Mouse (Mus musculus) lung, embryonic 16.5 days (tissue): ENCODE data around the gene Kcnmb3. TPM values are rescaled to one million over a fixed set of nuclear protein-coding genes. Genes with fewer than 3 reads are reported as not detected.

Experiments
- ATAC-seq: fragments of 200-750 bp; cut with Nextera tagmentation; 2 replicates; pipeline ENCODE4 v1.8.0; 2017; ENCODE audit warnings: low read depth, mild to moderate bottlenecking, moderate library complexity
- H3K27ac ChIP-seq: fragments of 300-500 bp; sonication (generic); 2 replicates; pipeline ENCODE4 v1.5.1; 2014; ENCODE audit warnings: mild to moderate bottlenecking, control low read depth, low read length
- H3K27me3 ChIP-seq: fragments of 300-500 bp; sonication (generic); 2 replicates; pipeline ENCODE4 v1.6.1; 2014; ENCODE audit warnings: low read depth, low read length, mixed read lengths; ENCODE audit not compliant: control insufficient read depth, insufficient read depth
- H3K36me3 ChIP-seq: fragments of 300-500 bp; sonication (generic); 2 replicates; pipeline ENCODE4 v1.6.1; 2014; ENCODE audit warnings: low read length; ENCODE audit not compliant: control insufficient read depth, insufficient read depth
- H3K4me1 ChIP-seq: fragments of 300-500 bp; sonication (generic); replicated peaks from 2 replicates; pipeline ENCODE4 v1.6.1; 2014; ENCODE audit warnings: low read length, mixed read lengths; ENCODE audit not compliant: control insufficient read depth, insufficient read depth
- H3K4me2 ChIP-seq: fragments of 300-500 bp; sonication (generic); 2 replicates; pipeline ENCODE4 v1.6.1; 2014; ENCODE audit warnings: low read depth, low read length, control low read depth
- H3K4me3 ChIP-seq: fragments of 300-500 bp; sonication (generic); 2 replicates; pipeline ENCODE4 v1.5.1; 2014; ENCODE audit warnings: mild to moderate bottlenecking, low read length, control low read depth
- H3K9ac ChIP-seq: fragments of 300-500 bp; sonication (generic); 2 replicates; pipeline ENCODE4 v1.6.1; 2014; ENCODE audit warnings: low read length, control low read depth
- H3K9me3 ChIP-seq: fragments of 300-500 bp; sonication (generic); 2 replicates; pipeline ENCODE4 v1.6.1; 2016; ENCODE audit warnings: low read length; ENCODE audit not compliant: control insufficient read depth
- WGBS: fragments of 180-500 bp; shearing (Covaris S2); extraction: QIAGEN DNeasy Blood & Tissue Kit; methylation state at CpG from one replicate; pipeline ENCODE4 v1.1.7; 2014; 5-methylcytosine and 5-hydroxymethylcytosine counted together
- polyA plus RNA-seq: library from polyadenylated mRNA; unstranded; fragments of >200 nt; fragmentation: Nextera tagmentation; extraction: Ambion mirVana; gene quantifications from 2 replicates; pipeline ENCODE4 v1.2.1, GENCODE M21; 2015

The Kcnmb3 gene
- polyA plus RNA-seq, 1 experiment from 2014 or later, result 0.09 TPM

GRCm38 (mm10) chr3:32496711-32497070, 4.7 kb upstream of the Kcnmb3 start:
- Histone ChIP-seq H3K4me3 (no peak overlapping the region), H3K36me3 (no peaks in the 10 kb centered on the region), H3K27ac (no peak overlapping the region), H3K27me3 (no peaks in the 10 kb centered on the region), H3K4me2 (no peak overlapping the region), H3K9me3 (no peaks in the 10 kb centered on the region), H3K4me1 (no peaks in the 10 kb centered on the region), H3K9ac (no peak overlapping the region)
- ATAC-seq, result no peak
- 90% methylated on average over 1 of the region's 1 CpGs for WGBS

DNA sequence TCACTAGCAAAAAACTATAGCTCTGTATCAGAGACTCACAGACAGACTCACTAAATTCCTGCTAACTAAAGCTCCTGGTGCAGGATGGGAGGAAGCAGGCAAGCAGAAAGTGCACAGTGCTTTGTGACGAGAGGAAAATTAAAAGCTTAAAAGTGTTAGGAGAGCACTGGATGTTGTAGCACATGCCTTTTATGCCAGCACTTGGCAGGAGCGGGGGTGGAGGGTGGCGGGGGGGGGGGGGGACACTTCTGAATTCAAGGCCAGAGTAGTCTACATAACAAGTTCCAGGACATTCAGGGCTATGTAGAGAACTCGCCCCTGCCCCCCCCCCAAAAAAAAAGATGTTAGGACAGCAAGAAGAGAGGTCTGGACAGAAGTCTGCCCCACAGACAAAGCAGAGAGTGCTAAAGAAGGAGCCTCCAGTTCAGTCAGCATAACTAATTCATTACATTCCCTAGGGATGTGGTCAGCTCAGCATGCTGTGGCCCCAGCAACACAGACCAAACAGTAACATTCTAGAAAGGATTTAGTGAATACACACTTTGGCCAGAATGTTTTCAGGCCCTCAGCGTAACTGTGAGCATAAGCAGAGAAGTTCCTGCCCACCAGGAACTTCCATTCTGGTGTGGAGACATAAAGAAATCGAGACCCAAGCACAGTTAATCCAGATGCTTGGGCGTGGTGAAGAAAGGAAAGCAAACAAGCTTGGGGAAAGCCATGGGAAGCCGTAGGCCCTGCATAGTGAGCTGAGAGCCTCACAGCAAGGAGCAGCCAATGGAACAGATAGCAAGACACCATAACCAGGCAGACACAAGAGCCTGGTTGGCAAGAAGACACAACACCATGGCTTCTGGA, 4.1 kb upstream of the Kcnmb3 start:
- H3K4me2 ChIP-seq, result no peak overlapping the region
- WGBS, result 46% methylated on average over 7 of the region's 8 CpGs
- H3K27ac ChIP-seq, result no peak overlapping the region
- H3K27me3 ChIP-seq, result no peaks in the 10 kb centered on the region
- no peaks in the 10 kb centered on the region for H3K9me3 ChIP-seq
- no peaks in the 10 kb centered on the region for H3K36me3 ChIP-seq
- no peak overlapping the region for H3K4me3 ChIP-seq
- no peak for ATAC-seq
- H3K9ac ChIP-seq, result no peak overlapping the region
- no peaks in the 10 kb centered on the region for H3K4me1 ChIP-seq

GRCm38 (mm10) chr3:32495088-32495770, 3.2 kb upstream of the Kcnmb3 start:
- no peak overlapping the region for H3K27ac ChIP-seq
- H3K4me2 ChIP-seq, result no peak overlapping the region
- H3K27me3 ChIP-seq, result no peaks in the 10 kb centered on the region
- H3K4me3 ChIP-seq, result no peak overlapping the region
- WGBS, result 71% methylated on average over 8 of the region's 8 CpGs
- no peak for ATAC-seq
- no peaks in the 10 kb centered on the region for H3K36me3 ChIP-seq
- H3K9me3 ChIP-seq, result no peaks in the 10 kb centered on the region
- H3K4me1 ChIP-seq, result no peaks in the 10 kb centered on the region
- H3K9ac ChIP-seq, result no peak overlapping the region

DNA sequence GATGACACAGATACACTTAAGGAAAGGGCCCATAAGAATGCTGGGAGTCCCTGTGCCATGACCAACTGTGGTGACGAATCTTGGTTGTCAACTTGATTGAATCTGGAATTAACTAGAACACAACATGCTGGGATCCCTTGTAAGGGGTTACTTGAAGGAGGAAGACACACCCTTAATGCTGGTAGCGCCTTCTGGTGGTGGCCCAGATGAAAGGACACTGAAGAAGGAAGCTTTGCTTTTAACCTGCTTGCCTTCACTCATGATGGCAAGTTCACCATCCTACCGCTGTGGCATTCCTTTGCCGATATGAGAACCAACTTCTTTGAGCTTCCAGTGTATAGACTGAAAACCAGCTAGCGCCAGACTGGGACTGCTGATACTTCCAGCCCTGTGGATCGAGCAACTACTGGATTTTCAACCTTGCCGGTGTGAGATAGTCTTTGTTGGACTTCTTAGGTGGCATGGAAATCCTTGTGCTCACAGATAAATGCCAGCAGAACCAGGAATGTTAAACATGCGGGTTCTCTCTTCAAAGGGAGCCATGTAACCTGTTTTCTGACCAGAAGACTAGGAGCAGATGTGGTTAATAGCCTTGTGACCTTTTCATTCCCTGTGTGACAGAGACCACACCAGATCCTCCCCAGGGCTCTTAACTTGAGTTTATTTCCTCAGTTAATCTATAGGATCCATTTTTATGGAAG, 2.5 kb upstream of the Kcnmb3 start:
- Histone ChIP-seq H3K36me3 (no peaks in the 10 kb centered on the region), H3K4me2 (no peak overlapping the region), H3K4me1 (no peaks in the 10 kb centered on the region), H3K9me3 (no peaks in the 10 kb centered on the region), H3K27me3 (no peaks in the 10 kb centered on the region), H3K4me3 (no peak overlapping the region), H3K9ac (no peak overlapping the region), H3K27ac (no peak overlapping the region)
- WGBS, result 82% methylated on average over 8 of the region's 8 CpGs
- ATAC-seq, result no peak

DNA sequence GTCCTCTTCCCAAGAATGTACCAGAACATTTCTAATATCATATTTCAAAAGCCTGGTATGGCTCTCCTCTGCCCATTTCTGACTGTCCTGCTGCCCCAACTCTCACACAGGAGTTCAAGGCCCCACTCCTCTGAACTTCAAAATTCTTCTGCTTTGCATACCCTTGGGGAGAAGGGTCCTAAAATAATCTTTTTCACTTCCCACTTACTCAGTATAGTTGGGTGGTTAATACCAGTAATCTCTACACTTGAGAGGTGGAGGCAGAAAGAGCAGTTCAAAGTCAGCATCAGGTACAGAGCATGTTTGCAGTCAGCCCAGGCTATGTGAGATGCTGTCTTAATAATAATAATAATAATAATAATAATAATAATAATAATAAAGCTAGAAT, 1.1 kb downstream of the Kcnmb3 start:
- H3K4me1 ChIP-seq, result no peaks in the 10 kb centered on the region

GRCm38 (mm10) chr3:32490076-32490927, 1.7 kb downstream of the Kcnmb3 start:
- Histone ChIP-seq H3K27me3 (no peaks in the 10 kb centered on the region), H3K4me2 (no peak overlapping the region), H3K4me1 (no peaks in the 10 kb centered on the region), H3K9ac (no peak overlapping the region), H3K36me3 (no peaks in the 10 kb centered on the region), H3K27ac (no peak overlapping the region), H3K4me3 (no peak overlapping the region), H3K9me3 (no peaks in the 10 kb centered on the region)
- 66% methylated on average over 15 of the region's 15 CpGs for WGBS
- no peak for ATAC-seq

More for the DNA sequence above, 1.1 kb downstream of the Kcnmb3 start:
- Histone ChIP-seq H3K36me3 (no peaks in the 10 kb centered on the region), H3K9ac (no peak overlapping the region), H3K27ac (no peak overlapping the region), H3K9me3 (no peaks in the 10 kb centered on the region), H3K4me2 (no peak overlapping the region), H3K27me3 (no peaks in the 10 kb centered on the region), H3K4me3 (no peak overlapping the region)
- no peak for ATAC-seq

- Histone ChIP-seq H3K4me2 (no peak overlapping the region), H3K27ac (no peak overlapping the region), H3K9me3 (no peaks in the 10 kb centered on the region), H3K36me3 (no peaks in the 10 kb centered on the region), H3K9ac (no peak overlapping the region), H3K4me3 (no peak overlapping the region), H3K27me3 (no peaks in the 10 kb centered on the region), H3K4me1 (no peaks in the 10 kb centered on the region)
- WGBS, result 72% methylated on average over 6 of the region's 6 CpGs
- ATAC-seq, result no peak
Measured at GRCm38 (mm10) chr3:32488172-32488571, 3.9 kb downstream of the Kcnmb3 start.

DNA sequence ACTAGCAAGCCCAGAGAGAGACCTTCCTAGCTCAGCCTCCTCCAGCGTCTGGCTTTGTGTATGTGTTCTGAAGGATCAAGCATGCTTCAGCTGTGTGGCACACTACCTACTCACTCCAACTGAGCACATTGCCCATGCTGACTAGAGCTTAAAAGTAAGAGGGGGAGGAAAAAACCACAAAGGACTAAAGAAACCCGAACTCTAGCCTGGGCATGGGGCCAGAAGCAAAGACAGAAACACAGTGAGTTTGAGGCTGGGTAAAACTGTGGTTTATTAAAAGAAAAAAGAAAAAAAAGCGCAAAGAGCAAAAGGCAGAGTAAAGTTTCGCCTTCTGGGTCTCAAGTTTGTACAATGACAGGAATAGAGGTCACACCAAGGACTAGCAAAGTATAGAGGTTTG, 5.5 kb downstream of the Kcnmb3 start:
- no peak for ATAC-seq
- H3K4me1 ChIP-seq, result no peaks in the 10 kb centered on the region
- no peaks in the 10 kb centered on the region for H3K27me3 ChIP-seq
- H3K27ac ChIP-seq, result no peak overlapping the region
- no peak overlapping the region for H3K4me3 ChIP-seq
- no peak overlapping the region for H3K4me2 ChIP-seq
- H3K9ac ChIP-seq, result no peak overlapping the region
- WGBS, result 65% methylated on average over 4 of the region's 4 CpGs
- no peaks in the 10 kb centered on the region for H3K36me3 ChIP-seq
- no peaks in the 10 kb centered on the region for H3K9me3 ChIP-seq
